Mouse (Mus musculus) kidney, postnatal 25 days (tissue): ENCODE results near the gene Ccdc162.
A peak's percentile ranks its signal among the peaks of the same experiment; 100 is the strongest.

Experiments used
- DNase-seq, 2 experiments: peaks; one replicate each; pipeline ENCODE4 v3.0.0; 2021; ENCODE audit warnings: mixed read lengths in 2 of 2

Gene Ccdc162

DNA sequence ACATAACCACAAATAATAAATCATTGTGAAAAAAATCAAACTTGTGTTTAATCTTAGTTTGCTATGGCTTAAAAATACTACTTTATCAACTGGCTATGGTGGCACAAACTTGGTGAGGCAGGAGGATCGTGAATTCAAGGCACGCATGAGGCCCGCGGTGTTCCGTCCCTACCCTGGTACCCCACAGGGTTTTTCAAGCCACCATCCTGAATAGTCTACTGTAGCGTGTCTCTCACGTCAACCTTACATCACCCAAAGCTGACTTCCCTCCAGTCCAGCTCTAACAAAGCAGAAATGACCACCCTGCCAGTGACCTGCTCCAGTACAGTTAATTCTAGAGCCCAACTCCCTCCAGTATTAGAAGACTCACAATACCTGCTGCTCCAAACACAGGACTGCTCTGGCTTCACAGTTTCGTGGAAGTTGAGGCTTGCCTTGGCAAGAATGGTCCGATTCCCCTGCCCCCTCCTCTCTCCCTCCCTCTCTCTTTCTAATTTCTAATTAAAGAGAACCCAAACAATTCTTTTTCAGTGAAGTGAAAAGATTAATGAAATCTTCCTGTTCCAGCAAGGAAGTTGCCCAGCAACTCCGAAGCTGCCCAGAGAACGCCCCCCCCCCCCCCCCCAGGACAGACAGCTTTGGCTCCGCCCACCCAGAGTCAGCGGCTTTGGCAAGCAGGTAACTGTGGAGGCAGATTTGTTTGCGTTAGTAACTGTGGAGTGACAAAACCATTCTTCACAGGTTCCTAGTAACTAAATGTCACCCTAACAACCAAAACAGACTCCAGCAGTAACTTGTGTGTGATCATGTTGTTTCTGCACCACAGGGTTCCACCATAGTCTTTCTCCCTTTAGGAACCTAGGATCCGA is at the start of gene Ccdc162:
Ccdc162 (minus strand) TSS at position 606 of the 869 bp plus-strand sequence.
- peak; percentile 18 to 44 for DNase-seq

DNA sequence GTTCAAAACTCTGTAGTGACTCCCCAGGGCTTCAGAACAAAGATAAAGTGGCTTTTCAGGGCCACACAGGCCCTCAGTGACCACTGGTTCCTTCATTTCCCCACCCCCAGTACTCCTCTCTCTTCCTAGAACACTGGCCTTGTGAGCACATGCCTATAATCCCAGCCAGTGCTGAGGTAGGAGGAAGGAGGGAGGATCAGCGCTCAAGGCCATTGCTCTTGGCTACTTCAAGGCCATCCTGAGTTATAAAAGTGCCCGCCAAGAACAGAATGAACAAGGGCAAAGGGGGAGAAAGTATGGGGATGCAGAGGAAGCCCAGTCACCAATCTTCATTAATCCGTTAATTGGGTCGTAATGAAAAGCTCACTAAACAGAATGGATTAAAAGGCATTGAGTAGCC is 49.2 kb upstream of the Ccdc162 start:
- no peak for DNase-seq

DNA sequence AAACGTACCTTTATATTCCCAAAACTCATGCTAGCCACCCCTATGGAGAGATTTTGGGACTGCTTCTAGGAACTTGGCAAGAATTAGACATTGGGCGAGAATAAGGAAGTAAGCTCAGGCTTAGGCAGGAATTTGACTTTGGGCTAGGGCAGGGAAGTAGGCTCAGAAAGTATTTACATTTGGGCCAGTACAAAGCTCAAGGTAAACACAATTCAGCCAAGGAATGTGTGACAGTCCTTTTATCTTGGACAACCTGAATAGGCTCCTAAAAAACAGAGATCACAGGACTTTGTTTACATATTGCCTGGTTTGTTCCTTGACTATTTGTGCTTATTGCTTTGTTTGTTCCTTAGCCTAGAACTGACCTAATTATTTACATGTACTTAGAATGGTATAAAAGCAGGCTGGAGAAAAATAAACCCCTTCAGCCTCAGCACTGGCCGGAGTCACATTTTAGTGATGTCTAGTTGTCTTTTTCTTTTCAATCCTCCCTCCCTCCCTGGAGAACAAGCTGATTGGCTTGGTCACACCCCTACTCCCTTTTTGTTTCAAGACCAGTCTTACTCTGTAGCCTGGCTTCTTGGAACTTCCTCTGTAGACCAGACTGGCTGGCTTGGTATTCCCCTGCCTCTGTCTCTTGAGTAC is 47.4 kb upstream of the Ccdc162 start:
- DNase-seq = no peak

GRCm38 (mm10) chr10:41760866-41761265 is 44.4 kb upstream of the Ccdc162 start:
- DNase-seq = no peak

DNA sequence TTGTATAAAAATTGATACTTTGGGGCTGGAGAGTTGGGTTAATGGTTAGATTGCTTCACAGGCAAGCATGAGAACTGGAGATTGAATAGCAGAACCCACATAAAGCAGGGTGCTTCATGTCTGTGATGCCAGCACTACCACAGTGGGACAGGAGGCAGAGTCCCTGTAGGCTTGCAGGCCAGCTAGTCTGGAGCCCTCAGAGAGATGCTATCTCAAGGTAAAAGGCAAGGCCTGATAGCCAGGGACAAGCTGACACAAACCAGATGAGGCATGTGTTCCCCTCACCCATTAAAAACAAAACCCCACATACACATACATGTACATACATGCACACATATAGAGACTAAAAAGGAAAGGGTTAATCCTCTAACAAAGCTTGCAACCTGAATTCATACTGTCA is 41.6 kb upstream of the Ccdc162 start:
- DNase-seq = no peak

- DNase-seq = no peak
Observed at GRCm38 (mm10) chr10:41757226-41757625, 40.8 kb upstream of the Ccdc162 start.

- DNase-seq = no peak
Observed at GRCm38 (mm10) chr10:41751867-41752480, 35.5 kb upstream of the Ccdc162 start.

GRCm38 (mm10) chr10:41749306-41749705 is 32.9 kb upstream of the Ccdc162 start:
- DNase-seq = no peak

DNA sequence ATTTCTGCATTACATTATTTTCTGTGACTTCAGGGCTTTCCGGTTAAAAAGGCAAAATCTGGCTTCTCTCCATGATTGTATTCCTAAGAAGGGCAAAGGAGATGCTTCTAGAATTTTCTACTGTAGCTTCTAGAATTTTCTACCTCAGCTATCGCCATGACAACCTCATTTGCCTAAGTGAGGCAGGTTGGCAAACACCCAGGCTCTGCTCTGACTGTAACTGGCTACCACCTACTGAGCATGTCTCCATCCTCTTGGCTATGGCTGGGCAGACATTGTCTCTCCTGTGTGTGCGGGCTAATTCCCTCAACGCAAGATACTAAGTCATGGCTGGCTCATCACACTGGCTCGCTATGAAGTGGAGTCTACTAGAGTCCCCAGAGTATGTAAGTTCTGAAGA is 30.1 kb upstream of the Ccdc162 start:
- peak; percentile 6 to 45 for DNase-seq

GRCm38 (mm10) chr10:41744006-41744405 is 27.6 kb upstream of the Ccdc162 start:
- no peak for DNase-seq

GRCm38 (mm10) chr10:41740221-41740620 is 23.8 kb upstream of the Ccdc162 start:
- DNase-seq = no peak

GRCm38 (mm10) chr10:41737245-41737644 is 20.8 kb upstream of the Ccdc162 start:
- DNase-seq = no peak

DNA sequence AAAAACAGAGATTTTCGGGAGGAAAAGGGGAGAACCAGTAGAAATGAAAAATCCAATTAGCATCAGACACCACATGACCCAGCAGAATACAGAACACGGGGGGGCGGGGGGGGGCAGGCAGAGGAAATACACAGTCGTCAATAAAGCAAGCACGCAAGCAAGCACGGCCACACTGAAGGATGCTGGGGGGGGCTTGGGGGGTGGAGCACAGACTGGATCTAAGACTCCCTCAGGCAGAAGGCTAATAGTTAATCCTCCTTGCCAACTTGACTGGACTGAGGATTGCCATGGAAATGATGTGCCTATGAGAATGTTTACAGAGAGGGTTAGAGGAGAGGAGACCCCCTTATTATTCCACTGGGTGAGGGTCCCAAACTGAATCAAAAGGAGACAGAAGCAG is 19.0 kb upstream of the Ccdc162 start:
- no peak for DNase-seq

- no peak for DNase-seq
Observed at GRCm38 (mm10) chr10:41733214-41733613, 16.8 kb upstream of the Ccdc162 start.

DNA sequence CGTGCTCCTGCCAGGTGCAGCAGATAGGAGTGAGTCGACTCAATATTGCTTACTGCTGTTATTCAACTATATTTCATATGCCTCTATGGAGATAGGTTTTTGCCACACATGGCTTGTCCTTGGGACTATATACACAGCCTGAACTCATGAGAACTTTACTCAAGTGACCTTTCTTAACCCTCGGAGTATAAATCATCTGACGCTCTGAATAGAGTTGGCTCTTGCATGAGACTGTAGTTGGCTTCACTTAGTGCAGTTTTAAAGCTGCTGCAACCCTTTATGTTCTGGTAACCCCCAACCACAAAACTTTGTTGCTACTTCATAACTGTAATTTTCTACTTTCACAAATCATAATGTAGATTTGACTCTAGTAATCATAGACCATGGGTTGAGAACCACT is 15.5 kb upstream of the Ccdc162 start:
- no peak for DNase-seq

DNA sequence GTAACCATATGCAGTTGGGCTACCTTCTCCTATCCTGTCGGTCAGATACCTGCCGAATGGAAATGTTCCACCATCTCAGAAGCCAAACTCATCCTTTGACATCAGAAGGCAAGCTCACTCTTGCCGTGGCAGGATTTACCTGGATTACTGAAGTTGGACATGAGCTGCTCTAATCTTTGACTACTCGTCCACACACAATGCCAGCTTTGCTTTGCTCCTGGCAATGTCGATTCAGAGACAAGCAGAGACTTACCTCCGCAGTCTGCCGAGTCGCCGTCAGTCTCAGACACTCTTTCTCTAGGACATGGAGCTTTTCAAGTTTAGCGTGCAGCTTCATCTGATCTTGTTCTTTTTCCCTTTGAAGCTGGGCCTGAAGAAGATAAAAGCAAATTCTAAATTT is 14.3 kb upstream of the Ccdc162 start:
- DNase-seq = no peak

DNA sequence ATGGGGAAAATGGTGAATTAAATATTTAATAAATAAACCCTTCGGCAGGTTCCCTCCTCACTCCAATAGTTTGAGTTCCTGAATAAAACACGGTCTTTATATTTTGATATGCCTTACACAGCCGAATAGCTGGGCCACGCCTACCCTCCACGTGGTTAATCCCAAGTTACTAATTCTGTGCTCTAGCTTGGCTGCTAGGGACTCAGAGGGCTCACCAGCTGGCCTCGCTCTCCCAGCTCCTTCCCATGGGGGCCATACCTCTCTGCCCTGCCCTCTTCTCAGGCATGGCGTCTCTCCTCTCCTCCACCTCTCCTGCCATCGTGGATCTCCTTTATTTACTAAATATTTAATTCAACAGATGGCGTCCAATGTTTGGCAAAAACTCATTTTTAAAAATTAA is 9.8 kb upstream of the Ccdc162 start:
- no peak for DNase-seq

DNA sequence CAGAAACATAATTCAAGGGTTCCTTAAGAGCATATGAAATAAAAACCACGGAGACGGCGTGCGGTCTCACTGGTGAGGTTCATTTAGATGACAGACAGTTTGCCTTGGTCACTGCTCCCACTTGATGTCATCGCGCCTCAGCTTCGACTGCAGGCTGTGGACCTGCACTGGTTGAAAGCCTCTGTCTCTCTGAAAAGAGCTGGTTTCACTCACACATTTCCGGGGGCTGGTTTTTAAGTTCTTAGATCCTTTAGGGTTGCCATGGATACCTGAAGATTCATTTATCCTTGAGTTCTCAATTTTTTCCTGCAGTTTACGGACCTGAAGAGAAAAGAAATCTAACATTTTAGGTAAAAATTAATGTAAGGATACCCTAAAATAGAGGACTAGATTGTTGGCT is 3.2 kb upstream of the Ccdc162 start:
- DNase-seq = no peak

DNA sequence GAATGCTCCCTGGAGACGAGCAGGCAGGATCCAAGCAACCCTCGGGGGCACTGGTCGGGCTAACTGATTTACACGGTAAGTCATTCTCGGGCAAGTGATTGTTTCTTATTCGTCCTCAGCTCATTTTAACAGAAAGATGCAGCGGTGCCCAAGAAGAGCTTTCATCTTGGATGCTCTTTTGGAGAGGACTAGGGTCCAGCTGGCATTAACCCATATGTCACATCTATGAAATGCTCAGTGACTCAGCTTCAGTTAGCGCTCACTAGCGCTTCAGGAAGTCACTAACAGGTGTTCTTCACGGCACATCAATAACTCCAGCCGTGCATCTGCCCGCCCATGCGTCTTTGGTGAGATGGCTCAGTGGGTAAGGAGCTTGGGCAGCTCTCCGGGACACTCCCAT is 877 bp downstream of the Ccdc162 start:
- DNase-seq = no peak

DNA sequence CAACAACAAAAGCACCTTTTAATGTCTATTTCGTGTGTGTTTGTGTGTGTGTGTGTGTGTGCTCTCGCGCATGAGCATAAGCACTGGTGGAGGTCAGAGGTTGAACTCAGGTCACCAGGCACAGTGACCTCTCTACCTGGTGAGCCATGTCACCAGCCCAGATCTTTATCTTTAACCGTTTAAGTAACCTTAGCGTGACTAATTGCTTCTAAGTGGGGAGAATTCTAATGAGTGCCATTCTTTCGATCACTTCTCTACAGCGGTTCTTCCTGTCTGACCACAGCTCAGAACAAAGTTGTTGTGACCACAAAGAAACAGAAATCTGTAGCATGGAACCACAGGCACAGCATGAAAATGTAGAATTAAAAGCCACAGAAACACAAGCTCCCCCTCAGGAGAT is 5.0 kb downstream of the Ccdc162 start:
- peak in 1 of 2 experiments; percentile 44 for DNase-seq

DNA sequence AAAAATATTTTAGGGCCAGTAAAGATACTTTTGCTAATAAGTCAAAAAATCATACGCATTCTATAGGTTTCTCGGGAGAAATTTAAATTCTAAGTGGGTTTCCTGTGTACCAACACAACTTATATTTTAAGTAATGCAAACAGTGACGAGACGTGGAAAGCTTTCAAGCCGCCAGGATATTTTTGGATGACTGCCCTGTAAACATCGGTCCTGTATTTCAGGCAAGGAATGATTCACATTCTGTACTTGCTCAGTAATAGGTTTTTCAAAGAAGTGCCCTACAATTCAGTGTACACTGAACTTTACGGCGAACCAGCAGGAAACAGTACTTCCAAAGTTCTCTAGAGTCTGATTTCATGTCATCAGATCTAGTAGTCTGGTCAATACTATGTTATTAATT is 5.7 kb downstream of the Ccdc162 start:
- DNase-seq = no peak

- no peak for DNase-seq
Observed at GRCm38 (mm10) chr10:41709341-41709740, 7.1 kb downstream of the Ccdc162 start.

- DNase-seq = peak; percentile 75 to 82
Observed at GRCm38 (mm10) chr10:41699669-41700068, 16.8 kb downstream of the Ccdc162 start.

DNA sequence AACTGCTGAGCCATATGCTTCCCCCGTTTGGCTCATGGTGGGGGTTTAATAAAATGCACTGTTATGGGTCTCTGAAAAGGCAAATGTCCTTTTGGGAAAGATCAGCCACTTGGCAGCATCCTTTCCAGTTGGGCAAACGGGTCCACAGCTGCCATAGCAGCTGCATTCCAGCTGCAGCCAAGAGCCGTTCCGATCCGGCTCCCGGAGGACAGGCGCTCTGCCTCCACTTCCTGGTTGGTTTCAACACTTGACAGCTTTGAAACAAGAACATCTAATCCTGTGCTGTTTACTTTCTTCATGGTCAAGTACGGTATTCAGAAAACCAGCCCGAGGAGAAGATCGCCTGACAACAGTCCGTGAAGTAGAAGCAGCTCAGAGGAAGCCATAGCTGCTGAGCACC is 19.4 kb downstream of the Ccdc162 start:
- DNase-seq = no peak
